Mouse (Mus musculus) activated CD4-positive, CD25-positive, alpha-beta regulatory T cell, adult 4 months (primary cell): Measurements from ENCODE around the gene Rabl6. TPM values are rescaled to one million over a fixed set of nuclear protein-coding genes. Genes with fewer than 3 reads are reported as not detected.
"Not testable (repeated sequence)": the region's sequence is repeated elsewhere in the genome, so short reads cannot be mapped to it uniquely, and the experiment has no call there.

Experiments
- ATAC-seq: one replicate; pipeline ENCODE4 v1.8.0; 2017
- polyA plus RNA-seq, 2 experiments: library from polyadenylated mRNA; unstranded; fragments of 100-300 nt; shearing (Covaris generic); gene quantifications; one replicate each; pipeline ENCODE4 v1.2.1; 2017

Gene Rabl6
- polyA plus RNA-seq, 2 experiments from 2014 or later, result 16.1 to 19.8 TPM

DNA sequence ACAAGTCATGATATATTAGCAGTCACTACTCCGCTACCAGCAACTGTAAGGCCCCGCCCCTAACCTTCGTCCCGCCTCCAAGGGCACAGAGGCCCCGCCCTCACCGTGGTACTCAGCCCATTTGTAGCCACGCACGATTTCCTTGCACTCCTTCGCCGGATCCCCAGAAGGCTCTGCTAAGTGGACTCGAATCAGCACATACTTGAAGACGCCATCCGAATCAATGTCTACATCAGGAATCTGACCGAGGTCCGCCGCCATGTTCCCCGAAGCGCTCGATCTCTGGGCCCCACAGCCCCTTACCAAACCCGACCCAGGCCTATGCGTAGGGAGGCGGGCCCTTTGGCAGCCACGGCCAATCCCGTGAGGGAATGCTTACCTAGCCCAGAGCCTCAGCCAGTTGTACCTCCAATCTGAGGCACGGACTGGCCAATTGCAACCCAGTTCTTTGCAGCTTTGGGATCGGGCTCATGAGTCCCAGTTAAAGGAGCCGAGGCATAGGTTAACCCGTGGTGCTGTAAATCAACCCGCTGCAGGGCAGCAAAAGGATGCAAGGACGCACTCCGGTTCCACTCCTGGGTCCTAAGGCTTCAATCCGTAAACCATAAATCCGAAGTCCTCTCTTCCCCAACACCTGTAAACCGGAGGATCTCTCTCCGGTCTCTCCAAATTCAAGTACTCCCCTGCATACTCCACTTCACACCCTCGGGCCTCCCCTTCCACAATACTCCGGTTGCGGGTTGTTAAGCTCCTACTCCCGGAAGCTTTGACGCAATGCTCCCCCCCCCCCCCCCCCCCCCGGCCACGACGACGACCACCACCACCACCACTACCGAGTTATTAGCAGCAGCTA lies 33.5 kb downstream of the Rabl6 start, which contains the start of the genes Mamdc4 and Phpt1:
Gene Mamdc4, minus strand, starts transcription at position 267 of the 853 bp plus-strand sequence.
Gene Phpt1, minus strand, starts transcription at position 646 of the 853 bp plus-strand sequence.
- ATAC-seq, result peak; percentile 95

GRCm38 (mm10) chr2:25574136-25574535 lies 34.2 kb downstream of the Rabl6 start:
- ATAC-seq, result no peak

- ATAC-seq, result no peak
Observed at GRCm38 (mm10) chr2:25573068-25573467, 35.3 kb downstream of the Rabl6 start.

GRCm38 (mm10) chr2:25571221-25571620 lies 37.1 kb downstream of the Rabl6 start:
- ATAC-seq, result no peak

DNA sequence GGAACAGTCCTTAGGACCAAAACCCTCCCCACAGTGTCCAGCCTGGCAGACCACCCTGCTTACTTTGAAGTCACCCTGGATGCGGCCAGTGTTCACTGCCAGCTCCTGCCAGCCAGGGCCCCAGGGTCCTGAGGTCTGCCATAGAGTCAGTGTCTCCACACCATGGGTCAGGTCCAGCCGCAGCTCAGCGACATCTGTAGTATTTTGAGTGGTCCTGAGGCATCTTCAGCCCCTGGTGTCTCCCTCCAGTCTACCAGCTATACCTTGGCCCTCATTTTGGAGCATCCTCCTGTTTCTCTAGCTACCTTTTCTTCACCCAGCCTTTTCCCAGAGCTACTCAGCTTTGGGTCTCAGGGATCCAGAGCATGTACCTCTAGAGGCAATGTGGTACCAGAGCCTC lies 39.0 kb downstream of the Rabl6 start:
- ATAC-seq, result no peak

GRCm38 (mm10) chr2:25568473-25569019 lies 39.8 kb downstream of the Rabl6 start:
- ATAC-seq, result no peak

- ATAC-seq, result no peak
Observed at GRCm38 (mm10) chr2:25566558-25566957, 41.8 kb downstream of the Rabl6 start.

- ATAC-seq, result no peak
Observed at GRCm38 (mm10) chr2:25565741-25566140, 42.6 kb downstream of the Rabl6 start.

- ATAC-seq, result no peak
Observed at GRCm38 (mm10) chr2:25561946-25562345, 46.4 kb downstream of the Rabl6 start.

DNA sequence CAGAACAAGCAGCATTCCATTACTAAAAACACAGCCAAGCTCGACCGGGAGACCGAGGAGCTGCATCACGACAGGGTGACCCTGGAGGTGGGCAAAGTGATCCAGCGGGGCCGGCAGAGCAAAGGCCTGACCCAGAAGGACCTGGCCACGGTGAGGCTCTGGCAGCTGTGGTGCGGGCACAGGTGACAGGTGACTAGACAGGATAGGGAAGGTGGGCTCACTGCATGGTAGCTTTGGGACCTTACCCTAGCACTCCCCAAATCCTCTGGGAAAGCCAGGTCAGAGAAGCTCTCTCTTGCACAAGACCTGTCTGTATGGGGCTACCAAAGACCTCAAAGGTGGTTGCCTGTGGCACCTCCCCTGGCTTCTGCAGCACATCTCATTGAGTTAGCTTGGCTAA lies 47.8 kb downstream of the Rabl6 start:
- ATAC-seq, result no peak

GRCm38 (mm10) chr2:25558774-25559173 lies 49.5 kb downstream of the Rabl6 start:
- no peak for ATAC-seq

DNA sequence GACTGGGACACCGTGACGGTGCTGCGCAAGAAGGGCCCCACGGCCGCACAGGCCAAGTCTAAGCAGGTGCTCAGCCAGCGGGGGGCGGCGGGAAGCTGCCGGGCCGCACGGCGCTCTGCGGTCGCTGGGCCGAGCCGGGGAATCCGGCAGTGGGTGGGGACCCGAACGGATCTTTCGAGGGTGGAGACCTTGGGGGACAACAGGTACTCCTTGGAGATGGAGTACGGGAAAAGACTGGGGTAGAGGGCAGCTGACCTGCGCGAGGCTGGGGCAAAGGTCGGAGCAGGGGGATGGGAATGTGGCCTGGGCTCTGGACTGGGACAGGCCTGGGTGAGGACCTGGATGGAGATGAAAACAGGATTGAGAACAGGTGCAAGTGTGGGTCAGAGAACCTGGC lies 50.4 kb downstream of the Rabl6 start:
- peak; percentile 55 for ATAC-seq

DNA sequence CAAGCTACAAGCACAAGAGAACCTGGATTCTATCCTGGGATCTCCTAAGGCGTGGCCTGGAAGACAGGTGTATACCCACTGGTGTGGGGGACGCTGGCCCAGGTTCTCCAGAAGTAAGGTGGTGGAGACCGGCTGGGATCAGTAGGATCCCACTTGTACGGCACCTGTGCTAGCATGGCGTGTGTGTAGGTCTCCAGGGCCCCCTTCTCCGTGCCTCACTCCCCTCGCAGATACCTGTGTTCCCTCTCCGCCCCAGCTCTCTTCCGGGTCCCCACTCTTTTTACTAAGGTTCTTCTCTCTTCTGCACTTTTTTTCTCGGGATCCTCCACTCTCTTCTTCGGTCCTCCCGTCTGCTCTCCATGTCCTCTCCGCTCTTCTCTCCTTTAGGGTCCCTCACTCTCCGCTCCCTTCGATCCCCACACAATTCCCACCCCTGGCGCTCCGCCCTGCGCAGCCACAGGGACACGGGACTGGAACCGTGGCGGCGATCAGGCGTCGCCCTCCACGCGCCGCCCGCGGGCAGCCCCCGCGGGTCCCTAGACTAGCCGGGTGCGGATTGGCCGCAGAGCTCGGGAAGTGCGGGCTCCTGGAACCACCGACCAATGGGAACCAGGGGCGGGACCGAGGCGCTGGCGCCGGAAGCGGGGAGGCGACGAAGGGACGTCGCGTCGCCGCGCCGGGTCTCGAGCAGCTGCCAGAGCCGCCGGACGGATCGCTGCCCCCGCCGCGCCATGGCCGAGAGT lies 50.9 kb downstream of the Rabl6 start, which contains the start of gene Edf1:
Gene Edf1, plus strand, starts transcription at position 627 of the 743 bp plus-strand sequence.
- peak; percentile 95 for ATAC-seq

DNA sequence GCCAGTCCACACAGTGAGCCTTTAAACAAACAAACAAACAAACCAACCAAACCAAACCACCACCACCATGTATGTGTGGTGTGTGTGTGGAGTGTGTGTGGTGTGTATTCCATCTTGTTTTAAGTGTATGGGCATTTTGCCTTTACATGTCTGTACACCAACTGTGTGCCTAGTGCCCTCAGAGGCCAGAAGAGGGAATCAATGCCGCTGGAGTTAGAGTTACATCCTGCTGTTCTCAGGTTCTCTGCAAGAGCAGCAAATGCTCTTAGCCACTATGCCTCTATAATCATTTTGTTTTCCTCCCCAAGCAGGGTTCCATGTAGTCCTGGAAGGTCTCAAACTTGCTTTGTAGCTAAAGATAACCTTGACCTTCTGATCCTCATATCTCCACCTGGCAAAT lies 52.0 kb downstream of the Rabl6 start:
- no peak for ATAC-seq

DNA sequence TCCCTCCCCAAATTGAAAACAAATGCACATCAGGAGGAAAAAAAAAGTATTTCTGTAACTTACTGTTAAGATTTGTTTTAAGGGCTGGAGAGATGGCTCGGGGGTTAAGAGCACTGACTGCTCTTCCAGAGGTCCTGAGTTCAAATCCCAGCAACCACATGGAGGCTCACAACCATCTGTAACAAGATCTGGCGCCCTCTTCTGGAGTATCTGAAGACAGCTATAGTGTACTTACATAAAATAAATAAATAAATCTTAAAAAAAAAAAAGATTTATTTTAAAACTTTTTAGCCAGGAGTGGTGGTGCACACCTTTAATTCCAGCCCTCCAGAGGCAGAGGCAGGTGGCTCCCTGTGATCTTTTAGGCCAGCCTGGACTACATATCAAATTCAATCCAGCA lies 52.8 kb downstream of the Rabl6 start:
- not testable (repeated sequence) for ATAC-seq

- ATAC-seq, result not testable (repeated sequence)
Observed at GRCm38 (mm10) chr2:25553171-25553786, 55.0 kb downstream of the Rabl6 start.

GRCm38 (mm10) chr2:25551186-25551585 lies 57.1 kb downstream of the Rabl6 start:
- ATAC-seq, result no peak

- ATAC-seq, result peak; percentile 71
Observed at GRCm38 (mm10) chr2:25549021-25549991, 59.0 kb downstream of the Rabl6 start.

- peak; percentile 84 for ATAC-seq
Observed at GRCm38 (mm10) chr2:25546811-25547491, 61.4 kb downstream of the Rabl6 start, which contains the start of gene Traf2. Traf2 (minus strand) TSS chr2:25546940.

DNA sequence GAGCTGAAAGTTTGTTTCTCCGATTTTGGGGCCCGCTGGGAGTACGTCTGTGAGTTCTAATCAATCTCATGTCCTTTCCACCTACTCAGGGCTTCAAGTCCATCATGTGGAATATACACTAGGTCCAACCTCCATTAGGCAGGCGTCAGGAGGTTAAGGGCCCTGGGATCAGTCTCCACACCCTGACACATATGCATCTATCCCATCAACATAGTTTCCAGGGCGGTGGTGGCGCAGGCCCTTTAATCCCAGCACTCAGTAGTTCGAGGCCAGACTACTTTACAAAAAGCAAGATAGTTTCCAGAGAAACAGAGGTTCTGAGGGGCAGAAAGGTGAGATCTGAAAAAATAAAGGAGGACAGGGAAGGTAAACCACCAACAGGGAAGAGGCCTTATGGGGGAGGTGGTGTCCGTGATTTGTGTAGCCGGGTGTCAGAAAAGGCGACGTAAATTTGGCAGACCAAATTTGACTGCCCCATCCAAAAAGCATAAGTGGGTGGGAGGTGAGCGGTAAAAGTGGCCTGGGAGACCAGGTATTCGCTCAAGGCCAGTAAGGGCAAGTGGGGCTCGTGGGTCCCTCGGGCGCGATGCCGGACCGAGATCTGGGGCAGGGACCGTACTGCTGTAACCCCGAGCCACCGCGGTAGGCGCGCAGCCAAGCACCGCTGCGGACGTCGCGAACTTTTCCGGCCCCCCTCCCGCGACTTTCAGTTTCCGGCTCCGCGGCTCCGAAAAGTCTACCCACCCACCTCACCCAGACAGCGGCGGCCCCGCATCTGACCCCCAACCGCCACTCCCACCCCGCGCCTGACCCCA lies 62.1 kb downstream of the Rabl6 start:
- peak; percentile 5 for ATAC-seq
